Mouse (Mus musculus) heart, embryonic 13.5 days (tissue): Measurements from ENCODE around the gene Ttc24. TPM values are rescaled to one million over a fixed set of nuclear protein-coding genes. Genes with fewer than 3 reads are reported as not detected.

Experiments
- polyA plus RNA-seq: library from polyadenylated mRNA; unstranded; fragments of >200 nt; fragmentation: Nextera tagmentation; extraction: Ambion mirVana; gene quantifications from 2 replicates; pipeline ENCODE4 v1.2.1, GENCODE M21; 2015

Ttc24 gene
- polyA plus RNA-seq, 1 experiment from 2014 or later: not detected

Other genes with a start within 250 kb of the Ttc24 start
- 0.04 and 0.17 TPM in 2 replicates for gene Sh2d2a, start 231.5 kb downstream of the Ttc24 start, polyA plus RNA-seq
- 9.7 and 11.7 TPM in 2 replicates for gene Prcc, start 192.7 kb downstream of the Ttc24 start, polyA plus RNA-seq
- gene Hdgf, start 172.0 kb downstream of the Ttc24 start, polyA plus RNA-seq: 127 and 141 TPM in 2 replicates
- 55.0 and 57.2 TPM in 2 replicates for gene Mrpl24, start 158.8 kb downstream of the Ttc24 start, polyA plus RNA-seq
- gene Isg20l2, start 148.0 kb downstream of the Ttc24 start, polyA plus RNA-seq: 28.9 and 30.1 TPM in 2 replicates
- gene Rrnad1, start 147.6 kb downstream of the Ttc24 start, polyA plus RNA-seq: 13.4 and 16.0 TPM in 2 replicates
- gene Crabp2, start 129.6 kb downstream of the Ttc24 start, polyA plus RNA-seq: 6.2 and 8.4 TPM in 2 replicates
- 18.7 and 18.9 TPM in 2 replicates for gene Nes, start 107.2 kb downstream of the Ttc24 start, polyA plus RNA-seq
- gene Bcan, start 78.1 kb downstream of the Ttc24 start, polyA plus RNA-seq: 0.07 TPM in 1 of 2 replicates, not detected in the other
- gene Hapln2, start 50.7 kb downstream of the Ttc24 start, polyA plus RNA-seq: not detected in 2 replicates
- gene Gpatch4, start 35.2 kb downstream of the Ttc24 start, polyA plus RNA-seq: 18.7 and 20.9 TPM in 2 replicates
- 144 and 156 TPM in 2 replicates for gene Naxe, start 19.8 kb downstream of the Ttc24 start, polyA plus RNA-seq
- 22.7 and 24.2 TPM in 2 replicates for gene Iqgap3, start 3.7 kb upstream of the Ttc24 start, polyA plus RNA-seq
- 35.5 and 37.1 TPM in 2 replicates for gene Mef2d, start 64.1 kb upstream of the Ttc24 start, polyA plus RNA-seq
- 0.13 and 0.76 TPM in 2 replicates for gene Rhbg, start 176.4 kb upstream of the Ttc24 start, polyA plus RNA-seq
- 0.79 TPM in 1 of 2 replicates, not detected in the other for gene Gm38392, start 208.9 kb upstream of the Ttc24 start, polyA plus RNA-seq
- gene Tsacc, start 218.7 kb upstream of the Ttc24 start, polyA plus RNA-seq: 13.7 and 14.9 TPM in 2 replicates
- gene Cct3, start 218.8 kb upstream of the Ttc24 start, polyA plus RNA-seq: 400 and 448 TPM in 2 replicates
- gene Glmp, start 246.7 kb upstream of the Ttc24 start, polyA plus RNA-seq: 160 and 173 TPM in 2 replicates